Mouse (Mus musculus): ENCODE measurements at regions not wholly inside any gene's neighbourhood (a gene's known extent, or its start where the extent isn't known, plus 50 kb on each side); places are given as distances from the start of the nearest gene placed in this dataset.

DNA sequence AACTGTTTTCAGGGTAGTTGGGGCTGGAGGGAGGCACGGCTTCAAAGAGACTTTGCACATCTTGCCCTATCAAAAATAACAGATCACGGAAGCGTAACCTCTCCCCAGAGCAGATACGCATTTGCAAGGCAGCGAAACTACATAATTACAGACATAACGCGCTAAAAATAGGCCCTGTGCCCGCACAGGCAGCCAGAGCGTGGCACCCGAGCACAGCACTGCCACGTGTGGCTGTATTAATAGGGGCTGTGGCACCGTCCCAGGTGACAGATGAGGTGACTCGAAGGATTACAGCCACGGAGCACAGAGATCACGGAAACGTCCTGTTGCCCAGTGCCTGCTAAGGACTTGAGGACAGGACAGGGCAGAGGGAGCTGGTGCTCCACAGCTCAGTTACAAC lies 95.0 kb downstream of the Sall1 start:
- TF ChIP-seq CTCF (IDR thresholded peaks at IDR 0.05; ENCODE audit: low read depth) (no peak), EP300 (IDR thresholded peaks at IDR 0.05; ENCODE audit: low read depth) (no peak)
- WGBS (ENCODE audit: insufficient replicate concordance), result 81% methylated on average over 16 of the region's 16 CpGs
- Histone ChIP-seq H3K9ac (replicated peaks) (no peak overlapping the region), H3K27ac (ENCODE audit: low read depth) (no peak overlapping the region), H3K4me1 (ENCODE audit: insufficient read depth) (no peaks in the 10 kb centered on the region), H3K9me3 (ENCODE audit: low read length) (no peaks in the 10 kb centered on the region), H3K36me3 (replicated peaks; ENCODE audit: insufficient read depth, low read length) (no peaks in the 10 kb centered on the region), H3K27me3 (ENCODE audit: insufficient read depth, low read length) (no peaks in the 10 kb centered on the region), H3K4me2 (ENCODE audit: low read depth, low read length) (no peak overlapping the region), H3K4me3 (ENCODE audit: low read depth, low read length) (no peak overlapping the region)
- ATAC-seq, result no peak
- DNase-seq, result no peak

DNA sequence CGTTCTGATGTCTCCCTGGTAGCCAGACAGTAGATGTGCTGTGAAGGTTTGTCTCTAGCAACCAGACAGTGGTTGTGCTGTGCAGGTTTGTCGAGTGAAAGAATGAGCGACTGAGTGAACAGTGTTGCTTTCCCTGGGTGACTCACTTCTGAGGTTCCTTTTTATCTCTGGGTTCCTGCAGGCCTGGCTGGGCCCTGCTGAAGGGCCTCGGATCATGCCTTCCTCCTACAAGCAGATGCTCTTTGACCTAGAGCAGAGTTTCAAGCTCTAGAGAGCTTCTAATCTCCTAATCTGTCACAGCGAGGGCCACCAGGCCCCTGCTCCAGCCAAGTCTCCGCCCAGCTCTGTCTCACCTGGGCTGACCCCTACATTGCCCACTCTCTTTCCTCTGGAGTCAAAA lies 95.6 kb downstream of the Sall1 start:
- Histone ChIP-seq H3K36me3 (replicated peaks; ENCODE audit: insufficient read depth, low read length) (no peaks in the 10 kb centered on the region), H3K4me1 (ENCODE audit: insufficient read depth) (no peaks in the 10 kb centered on the region), H3K27me3 (ENCODE audit: insufficient read depth, low read length) (no peaks in the 10 kb centered on the region), H3K27ac (ENCODE audit: low read depth) (no peak overlapping the region), H3K9ac (replicated peaks) (no peak overlapping the region), H3K4me3 (ENCODE audit: low read depth, low read length) (no peak overlapping the region), H3K9me3 (ENCODE audit: low read length) (no peaks in the 10 kb centered on the region), H3K4me2 (ENCODE audit: low read depth, low read length) (no peak overlapping the region)
- TF ChIP-seq CTCF (IDR thresholded peaks at IDR 0.05; ENCODE audit: low read depth) (no peak), EP300 (IDR thresholded peaks at IDR 0.05; ENCODE audit: low read depth) (no peak)
- WGBS (ENCODE audit: insufficient replicate concordance), result 61% methylated on average over 6 of the region's 6 CpGs
- DNase-seq (no peak), ATAC-seq (no peak)

DNA sequence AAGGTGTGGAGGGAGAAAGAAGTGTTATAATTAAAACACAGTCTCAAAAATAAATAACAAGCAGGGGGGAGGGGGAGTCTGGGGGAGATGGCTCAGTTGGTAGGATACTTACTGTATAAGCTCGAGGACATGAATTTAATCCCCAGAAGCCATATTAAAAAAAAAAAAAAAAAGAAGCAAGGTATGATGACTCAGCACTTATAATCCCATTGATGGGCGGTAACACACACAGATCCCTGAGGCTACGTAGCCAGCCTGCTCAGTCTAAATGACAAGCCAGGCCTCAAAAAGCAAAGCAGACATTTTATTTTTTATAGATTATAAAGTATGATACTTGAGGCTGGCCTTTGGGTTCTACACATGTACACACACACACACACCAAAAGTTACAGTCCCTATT lies 96.6 kb downstream of the Sall1 start:
- Histone ChIP-seq H3K4me3 (ENCODE audit: low read depth, low read length) (no peak overlapping the region), H3K9ac (replicated peaks) (no peak overlapping the region), H3K4me1 (ENCODE audit: insufficient read depth) (no peaks in the 10 kb centered on the region), H3K36me3 (replicated peaks; ENCODE audit: insufficient read depth, low read length) (no peaks in the 10 kb centered on the region), H3K27me3 (ENCODE audit: insufficient read depth, low read length) (no peaks in the 10 kb centered on the region), H3K27ac (ENCODE audit: low read depth) (no peak overlapping the region), H3K9me3 (ENCODE audit: low read length) (no peaks in the 10 kb centered on the region), H3K4me2 (ENCODE audit: low read depth, low read length) (no peak overlapping the region)
- WGBS (ENCODE audit: insufficient replicate concordance), result 56% methylated on average over 3 of the region's 3 CpGs
- DNase-seq, result no peak
- TF ChIP-seq EP300 (IDR thresholded peaks at IDR 0.05; ENCODE audit: low read depth), result no peak
- TF ChIP-seq CTCF (IDR thresholded peaks at IDR 0.05; ENCODE audit: low read depth), result no peak
- ATAC-seq, result no peak

DNA sequence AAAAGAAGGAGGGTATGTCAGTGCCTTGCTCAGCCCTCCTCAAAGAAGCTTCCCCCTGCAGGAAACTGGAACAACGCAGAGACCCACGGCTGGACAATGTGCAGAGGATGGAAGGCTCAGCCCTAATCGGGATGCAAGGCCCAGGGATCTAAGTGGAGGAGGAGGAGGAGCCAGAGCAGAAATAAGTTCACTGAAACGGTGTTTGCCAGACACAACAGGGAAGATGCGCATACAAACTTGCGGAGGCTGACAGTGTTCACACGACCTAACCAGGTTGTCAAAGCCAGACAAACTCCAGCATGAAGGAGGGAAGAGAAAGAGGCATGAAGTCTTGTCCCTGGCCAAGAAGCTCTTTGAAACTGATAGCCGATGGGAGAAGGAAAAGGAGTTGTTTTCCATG lies 98.3 kb downstream of the Sall1 start:
- no peak for DNase-seq
- 59% methylated on average over 8 of the region's 8 CpGs for WGBS (ENCODE audit: insufficient replicate concordance)
- Histone ChIP-seq H3K27ac (ENCODE audit: low read depth) (no peak overlapping the region), H3K9ac (replicated peaks) (no peak overlapping the region), H3K27me3 (ENCODE audit: insufficient read depth, low read length) (no peaks in the 10 kb centered on the region), H3K4me3 (ENCODE audit: low read depth, low read length) (no peak overlapping the region), H3K9me3 (ENCODE audit: low read length) (no peaks in the 10 kb centered on the region), H3K4me2 (ENCODE audit: low read depth, low read length) (no peak overlapping the region), H3K36me3 (replicated peaks; ENCODE audit: insufficient read depth, low read length) (no peaks in the 10 kb centered on the region), H3K4me1 (ENCODE audit: insufficient read depth) (no peaks in the 10 kb centered on the region)
- ATAC-seq, result no peak
- TF ChIP-seq EP300 (IDR thresholded peaks at IDR 0.05; ENCODE audit: low read depth) (no peak), CTCF (IDR thresholded peaks at IDR 0.05; ENCODE audit: low read depth) (no peak)

DNA sequence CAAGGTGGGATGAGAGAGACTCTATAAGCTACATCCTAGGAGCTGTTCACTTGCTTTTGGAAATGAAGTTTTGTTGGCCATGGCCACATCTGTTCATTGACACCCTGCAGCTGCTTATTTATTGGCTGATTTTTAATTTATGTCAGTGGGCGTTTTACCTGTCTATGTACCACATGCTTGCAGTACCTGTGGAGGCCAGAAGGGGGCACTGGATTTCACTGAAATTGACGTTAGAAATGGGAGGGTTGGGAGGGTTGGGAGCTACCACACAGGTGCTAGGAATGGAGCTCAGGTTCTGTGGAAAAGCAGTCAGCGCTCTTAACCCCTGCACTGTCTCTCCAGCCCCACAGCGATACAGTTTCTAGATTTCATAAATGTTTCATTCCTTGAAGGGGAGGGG lies 99.9 kb downstream of the Sall1 start:
- Histone ChIP-seq H3K9ac (replicated peaks) (no peak overlapping the region), H3K4me3 (ENCODE audit: low read depth, low read length) (no peak overlapping the region), H3K27ac (ENCODE audit: low read depth) (no peak overlapping the region), H3K9me3 (ENCODE audit: low read length) (no peaks in the 10 kb centered on the region), H3K4me1 (ENCODE audit: insufficient read depth) (no peaks in the 10 kb centered on the region), H3K4me2 (ENCODE audit: low read depth, low read length) (no peak overlapping the region), H3K36me3 (replicated peaks; ENCODE audit: insufficient read depth, low read length) (no peaks in the 10 kb centered on the region), H3K27me3 (ENCODE audit: insufficient read depth, low read length) (no peaks in the 10 kb centered on the region)
- peak; percentile 63 for TF ChIP-seq CTCF (IDR thresholded peaks at IDR 0.05; ENCODE audit: low read depth)
- no peak for TF ChIP-seq EP300 (IDR thresholded peaks at IDR 0.05; ENCODE audit: low read depth)
- no peak for ATAC-seq
- DNase-seq, result peak; percentile 38
- 51% methylated on average over 4 of the region's 4 CpGs for WGBS (ENCODE audit: insufficient replicate concordance)

DNA sequence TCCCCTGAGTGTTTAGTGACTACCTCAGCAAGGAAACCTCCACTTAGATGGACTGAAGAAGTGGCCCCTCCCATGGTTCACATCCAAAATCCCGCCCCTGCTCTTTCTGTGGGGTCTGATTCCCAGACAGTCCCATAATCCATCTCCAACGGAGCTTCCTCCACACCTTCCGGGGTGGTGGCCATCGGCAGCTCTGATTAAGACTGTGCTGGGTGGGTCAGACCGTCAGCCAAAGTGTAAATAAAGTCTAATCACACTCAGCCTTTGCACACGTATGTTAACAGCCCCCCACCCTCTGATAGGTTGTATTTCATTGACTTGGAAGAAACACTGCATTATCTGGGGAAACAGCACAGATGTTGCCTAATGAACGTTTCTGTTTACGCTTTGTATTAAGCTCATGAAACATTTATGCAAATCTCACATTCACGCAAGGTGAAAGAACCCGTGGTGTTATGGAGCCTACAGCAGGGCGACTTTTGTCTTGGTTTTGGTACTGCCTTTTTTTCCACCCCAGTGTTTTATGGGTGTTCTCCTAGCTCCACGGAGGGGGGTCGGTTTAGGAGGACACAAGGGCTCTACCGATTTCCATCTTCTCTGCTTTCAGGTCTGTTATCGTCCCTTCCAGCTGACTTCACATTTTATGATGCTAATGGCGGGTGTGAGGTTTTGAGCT lies 104.8 kb downstream of the Sall1 start:
- Histone ChIP-seq H3K4me1 (ENCODE audit: insufficient read depth) (no peaks in the 10 kb centered on the region), H3K4me2 (ENCODE audit: low read depth, low read length) (no peak overlapping the region), H3K27ac (ENCODE audit: low read depth) (no peak overlapping the region), H3K9ac (replicated peaks) (no peak overlapping the region; the same call in 1 of the 2 replicates), H3K9me3 (ENCODE audit: low read length) (no peaks in the 10 kb centered on the region; the same call in 1 of the 2 replicates), H3K27me3 (ENCODE audit: insufficient read depth, low read length) (no peaks in the 10 kb centered on the region), H3K4me3 (ENCODE audit: low read depth, low read length) (no peak overlapping the region), H3K36me3 (replicated peaks; ENCODE audit: insufficient read depth, low read length) (no peaks in the 10 kb centered on the region)
- 58% methylated on average over 16 of the region's 16 CpGs for WGBS (ENCODE audit: insufficient replicate concordance)
- TF ChIP-seq EP300 (IDR thresholded peaks at IDR 0.05; ENCODE audit: low read depth), result no peak
- TF ChIP-seq CTCF (IDR thresholded peaks at IDR 0.05; ENCODE audit: low read depth), result no peak
- ATAC-seq, result no peak
- no peak for DNase-seq

Measured in liver, postnatal 0 days (tissue).